Mouse (Mus musculus): ENCODE measurements at regions not wholly inside any gene's neighbourhood (a gene's known extent, or its start where the extent isn't known, plus 50 kb on each side); places are given as distances from the start of the nearest gene placed in this dataset.

DNA sequence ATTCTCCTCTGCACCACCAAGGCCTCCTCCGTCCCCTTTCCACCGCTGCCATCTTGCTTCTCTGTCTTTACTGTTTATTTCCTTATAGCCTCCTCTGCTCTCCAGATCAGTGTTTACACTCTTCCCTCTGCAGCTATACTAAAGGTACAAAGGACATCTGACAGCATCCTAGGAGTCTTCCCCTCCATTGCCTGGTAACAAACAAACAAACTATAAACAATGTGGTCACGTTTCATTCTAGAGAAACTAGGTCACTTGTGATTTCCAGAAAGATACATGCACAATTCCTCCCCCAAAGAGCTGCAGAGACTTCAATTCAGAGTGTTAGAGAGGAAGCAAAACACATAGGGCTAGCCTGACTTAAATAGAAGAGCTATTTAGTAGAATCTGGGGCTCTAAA lies 83.8 kb downstream of the Fasl start:
- Histone ChIP-seq H3K27ac (ENCODE audit: low read depth, low read length) (no peak overlapping the region), H3K9ac (ENCODE audit: low read depth, low read length) (no peak overlapping the region), H3K36me3 (ENCODE audit: control insufficient read depth, insufficient read depth, low read length) (no peaks in the 10 kb centered on the region), H3K4me1 (replicated peaks; ENCODE audit: control insufficient read depth, insufficient read depth, low read length) (no peaks in the 10 kb centered on the region), H3K27me3 (ENCODE audit: control insufficient read depth, insufficient read depth, low read length) (no peaks in the 10 kb centered on the region), H3K4me3 (ENCODE audit: low read depth, low read length) (no peak overlapping the region), H3K4me2 (replicated peaks; ENCODE audit: low read depth, low read length) (no peak overlapping the region), H3K9me3 (ENCODE audit: control insufficient read depth, low read length) (no peaks in the 10 kb centered on the region)
- DNase-seq (ENCODE audit: low spot score), result no peak
- ATAC-seq (ENCODE audit: low FRiP score), result no peak
- WGBS, result 85% methylated on average over 3 of the region's 3 CpGs

DNA sequence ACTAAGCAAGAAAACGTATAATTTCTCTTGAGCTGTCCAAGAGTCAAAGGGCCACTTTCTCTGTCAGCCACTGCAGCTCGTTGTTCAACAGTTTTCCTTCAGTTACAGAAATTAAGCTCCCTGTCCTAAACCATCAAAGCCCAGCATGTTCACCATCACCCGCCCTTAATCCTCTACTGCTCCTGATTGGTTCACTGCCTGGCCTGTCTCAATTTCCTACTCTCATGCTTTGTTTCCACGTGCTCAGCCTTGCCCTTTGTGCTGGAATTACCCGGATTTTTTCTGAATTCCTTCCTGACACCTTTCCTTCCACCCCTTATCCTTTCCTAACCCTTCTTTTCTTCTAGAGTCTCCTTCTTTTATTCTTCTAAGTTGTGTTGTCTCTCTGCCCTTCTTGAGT lies 92.4 kb downstream of the Fasl start:
- 55% methylated on average over 5 of the region's 5 CpGs for WGBS
- Histone ChIP-seq H3K9me3 (ENCODE audit: control insufficient read depth, low read length) (no peaks in the 10 kb centered on the region), H3K9ac (ENCODE audit: low read depth, low read length) (no peak overlapping the region), H3K36me3 (ENCODE audit: control insufficient read depth, insufficient read depth, low read length) (no peaks in the 10 kb centered on the region), H3K4me2 (replicated peaks; ENCODE audit: low read depth, low read length) (no peak overlapping the region), H3K4me1 (replicated peaks; ENCODE audit: control insufficient read depth, insufficient read depth, low read length) (no peaks in the 10 kb centered on the region), H3K4me3 (ENCODE audit: low read depth, low read length) (no peak overlapping the region), H3K27me3 (ENCODE audit: control insufficient read depth, insufficient read depth, low read length) (no peaks in the 10 kb centered on the region), H3K27ac (ENCODE audit: low read depth, low read length) (no peak overlapping the region)
- DNase-seq (ENCODE audit: low spot score) (no peak), ATAC-seq (ENCODE audit: low FRiP score) (no peak)

GRCm38 (mm10) chr1:161693768-161694160 lies 94.5 kb downstream of the Fasl start:
- no peaks in the 10 kb centered on the region for H3K4me1 ChIP-seq (replicated peaks; ENCODE audit: control insufficient read depth, insufficient read depth, low read length)
- H3K4me2 ChIP-seq (replicated peaks; ENCODE audit: low read depth, low read length), result no peak overlapping the region
- no peaks in the 10 kb centered on the region for H3K9me3 ChIP-seq (ENCODE audit: control insufficient read depth, low read length)
- no peak overlapping the region for H3K9ac ChIP-seq (ENCODE audit: low read depth, low read length)
- H3K27ac ChIP-seq (ENCODE audit: low read depth, low read length), result no peak overlapping the region
- DNase-seq (ENCODE audit: low spot score) (no peak), ATAC-seq (ENCODE audit: low FRiP score) (no peak)
- WGBS, result 71% methylated on average over 6 of the region's 6 CpGs
- no peaks in the 10 kb centered on the region for H3K27me3 ChIP-seq (ENCODE audit: control insufficient read depth, insufficient read depth, low read length)
- no peak overlapping the region for H3K4me3 ChIP-seq (ENCODE audit: low read depth, low read length)
- no peaks in the 10 kb centered on the region for H3K36me3 ChIP-seq (ENCODE audit: control insufficient read depth, insufficient read depth, low read length)

- 76% methylated on average over 14 of the region's 14 CpGs for WGBS
- Histone ChIP-seq H3K4me3 (ENCODE audit: low read depth, low read length) (no peak overlapping the region), H3K27me3 (ENCODE audit: control insufficient read depth, insufficient read depth, low read length) (no peaks in the 10 kb centered on the region), H3K4me2 (replicated peaks; ENCODE audit: low read depth, low read length) (no peak overlapping the region), H3K4me1 (replicated peaks; ENCODE audit: control insufficient read depth, insufficient read depth, low read length) (no peaks in the 10 kb centered on the region), H3K9me3 (ENCODE audit: control insufficient read depth, low read length) (no peaks in the 10 kb centered on the region), H3K9ac (ENCODE audit: low read depth, low read length) (no peak overlapping the region), H3K36me3 (ENCODE audit: control insufficient read depth, insufficient read depth, low read length) (no peaks in the 10 kb centered on the region), H3K27ac (ENCODE audit: low read depth, low read length) (no peak overlapping the region)
- ATAC-seq (ENCODE audit: low FRiP score) (no peak), DNase-seq (ENCODE audit: low spot score) (no peak)
Observed at GRCm38 (mm10) chr1:161692836-161693767, 95.2 kb downstream of the Fasl start.

GRCm38 (mm10) chr1:161688946-161689345 lies 99.3 kb downstream of the Fasl start:
- Histone ChIP-seq H3K4me3 (ENCODE audit: low read depth, low read length) (no peak overlapping the region), H3K27me3 (ENCODE audit: control insufficient read depth, insufficient read depth, low read length) (no peaks in the 10 kb centered on the region), H3K4me2 (replicated peaks; ENCODE audit: low read depth, low read length) (no peak overlapping the region), H3K27ac (ENCODE audit: low read depth, low read length) (no peak overlapping the region), H3K36me3 (ENCODE audit: control insufficient read depth, insufficient read depth, low read length) (no peaks in the 10 kb centered on the region), H3K4me1 (replicated peaks; ENCODE audit: control insufficient read depth, insufficient read depth, low read length) (no peaks in the 10 kb centered on the region), H3K9me3 (ENCODE audit: control insufficient read depth, low read length) (no peaks in the 10 kb centered on the region), H3K9ac (ENCODE audit: low read depth, low read length) (no peak overlapping the region)
- peak; percentile 45; the same call in 1 of the 2 replicates for ATAC-seq (ENCODE audit: low FRiP score)
- 37% methylated on average over 3 of the region's 3 CpGs for WGBS
- DNase-seq (ENCODE audit: low spot score), result no peak

DNA sequence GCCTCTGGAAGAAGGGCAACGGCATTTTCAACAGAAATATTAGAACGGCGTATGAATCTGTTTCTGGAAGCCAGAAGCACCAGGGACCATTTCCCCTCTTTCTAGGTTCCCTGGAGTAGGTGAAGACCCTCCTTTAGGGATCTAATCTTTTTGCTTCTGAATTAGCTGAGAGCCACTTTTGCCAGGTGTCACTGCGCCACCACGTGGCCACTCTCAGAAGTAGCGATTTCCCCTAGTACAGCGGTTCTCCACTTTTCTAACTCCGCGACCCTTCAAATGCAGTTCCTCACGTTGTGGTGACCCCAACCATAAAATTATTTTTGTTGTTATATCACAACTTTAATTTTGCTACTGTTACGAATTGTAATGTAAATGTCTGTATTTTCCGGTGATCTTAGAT lies 100.7 kb downstream of the Fasl start:
- no peaks in the 10 kb centered on the region for H3K27me3 ChIP-seq (ENCODE audit: control insufficient read depth, insufficient read depth, low read length)
- no peaks in the 10 kb centered on the region for H3K9me3 ChIP-seq (ENCODE audit: control insufficient read depth, low read length)
- H3K27ac ChIP-seq (ENCODE audit: low read depth, low read length), result no peak overlapping the region
- no peaks in the 10 kb centered on the region for H3K4me1 ChIP-seq (replicated peaks; ENCODE audit: control insufficient read depth, insufficient read depth, low read length)
- no peak overlapping the region for H3K4me2 ChIP-seq (replicated peaks; ENCODE audit: low read depth, low read length)
- WGBS, result 28% methylated on average over 12 of the region's 12 CpGs
- H3K4me3 ChIP-seq (ENCODE audit: low read depth, low read length), result no peak overlapping the region
- peak; percentile 79 for DNase-seq (ENCODE audit: low spot score)
- H3K36me3 ChIP-seq (ENCODE audit: control insufficient read depth, insufficient read depth, low read length), result no peaks in the 10 kb centered on the region
- H3K9ac ChIP-seq (ENCODE audit: low read depth, low read length), result no peak overlapping the region
- ATAC-seq (ENCODE audit: low FRiP score), result peak; percentile 62; the same call in 1 of the 2 replicates

DNA sequence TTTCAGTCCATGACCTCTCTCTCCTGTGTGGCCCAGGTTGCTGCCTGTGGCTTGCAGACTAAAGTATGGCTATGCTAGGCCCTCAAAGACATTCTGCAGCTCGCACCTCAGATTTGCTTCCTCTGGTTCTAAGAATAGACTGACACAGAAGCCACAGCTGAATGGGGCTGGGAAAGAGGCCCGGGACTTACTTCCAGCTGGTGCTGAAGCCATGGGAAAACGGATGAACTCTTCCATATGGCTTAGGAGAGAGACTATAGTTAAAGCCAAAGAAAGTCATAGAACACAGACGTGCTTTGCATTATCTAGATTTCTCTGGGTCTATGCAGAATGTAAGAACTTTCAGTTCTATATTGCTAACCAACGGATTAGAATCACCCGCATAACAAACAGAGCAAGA lies 107.7 kb downstream of the Fasl start:
- no peak for DNase-seq (ENCODE audit: low spot score)
- no peak overlapping the region for H3K4me2 ChIP-seq (replicated peaks; ENCODE audit: low read depth, low read length)
- ATAC-seq (ENCODE audit: low FRiP score), result no peak
- no peaks in the 10 kb centered on the region for H3K36me3 ChIP-seq (ENCODE audit: control insufficient read depth, insufficient read depth, low read length)
- H3K9ac ChIP-seq (ENCODE audit: low read depth, low read length), result no peak overlapping the region
- H3K27me3 ChIP-seq (ENCODE audit: control insufficient read depth, insufficient read depth, low read length), result no peaks in the 10 kb centered on the region
- no peaks in the 10 kb centered on the region for H3K9me3 ChIP-seq (ENCODE audit: control insufficient read depth, low read length)
- H3K27ac ChIP-seq (ENCODE audit: low read depth, low read length), result no peak overlapping the region
- WGBS, result 87% methylated on average over 6 of the region's 6 CpGs
- no peak overlapping the region for H3K4me3 ChIP-seq (ENCODE audit: low read depth, low read length)
- H3K4me1 ChIP-seq (replicated peaks; ENCODE audit: control insufficient read depth, insufficient read depth, low read length), result no peaks in the 10 kb centered on the region

DNA sequence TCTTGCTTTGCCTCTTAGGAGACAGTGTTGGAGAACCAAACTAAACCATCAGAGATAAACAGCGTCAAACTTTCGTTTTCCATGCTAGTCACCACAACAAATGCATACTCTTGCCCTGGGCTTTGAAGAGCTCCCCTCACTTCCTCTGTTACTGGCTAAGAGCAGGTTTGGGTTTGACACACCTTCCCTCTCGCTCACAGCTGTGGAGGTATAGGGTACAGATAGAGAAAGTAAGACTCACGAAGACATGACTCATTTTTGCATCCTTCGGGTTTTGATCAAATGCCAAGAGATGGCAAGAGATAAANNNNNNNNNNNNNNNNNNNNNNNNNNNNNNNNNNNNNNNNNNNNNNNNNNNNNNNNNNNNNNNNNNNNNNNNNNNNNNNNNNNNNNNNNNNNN lies 117.4 kb downstream of the Fasl start:
- Histone ChIP-seq H3K9ac (ENCODE audit: low read depth, low read length) (no peak overlapping the region), H3K4me2 (replicated peaks; ENCODE audit: low read depth, low read length) (no peak overlapping the region), H3K27me3 (ENCODE audit: control insufficient read depth, insufficient read depth, low read length) (no peaks in the 10 kb centered on the region), H3K9me3 (ENCODE audit: control insufficient read depth, low read length) (no peaks in the 10 kb centered on the region), H3K4me3 (ENCODE audit: low read depth, low read length) (no peak overlapping the region), H3K4me1 (replicated peaks; ENCODE audit: control insufficient read depth, insufficient read depth, low read length) (no peaks in the 10 kb centered on the region), H3K27ac (ENCODE audit: low read depth, low read length) (no peak overlapping the region), H3K36me3 (ENCODE audit: control insufficient read depth, insufficient read depth, low read length) (no peaks in the 10 kb centered on the region)
- 92% methylated on average over 5 of the region's 5 CpGs for WGBS
- no peak for DNase-seq (ENCODE audit: low spot score)
- ATAC-seq (ENCODE audit: low FRiP score), result no peak

- Histone ChIP-seq H3K27ac (ENCODE audit: low read depth, low read length) (no peak overlapping the region), H3K9me3 (ENCODE audit: control insufficient read depth, low read length) (no peaks in the 10 kb centered on the region), H3K36me3 (ENCODE audit: control insufficient read depth, insufficient read depth, low read length) (no peaks in the 10 kb centered on the region), H3K9ac (ENCODE audit: low read depth, low read length) (no peak overlapping the region), H3K4me2 (replicated peaks; ENCODE audit: low read depth, low read length) (no peak overlapping the region), H3K27me3 (ENCODE audit: control insufficient read depth, insufficient read depth, low read length) (no peaks in the 10 kb centered on the region), H3K4me3 (ENCODE audit: low read depth, low read length) (no peak overlapping the region), H3K4me1 (replicated peaks; ENCODE audit: control insufficient read depth, insufficient read depth, low read length) (no peaks in the 10 kb centered on the region)
- DNase-seq (ENCODE audit: low spot score) (no peak), ATAC-seq (ENCODE audit: low FRiP score) (no peak)
- 71% methylated on average over 3 of the region's 3 CpGs for WGBS
Observed at GRCm38 (mm10) chr1:161664321-161664720, 124.0 kb downstream of the Fasl start.
